Mouse (Mus musculus) embryonic facial prominence, embryonic 15.5 days (tissue): Measurements from ENCODE around the gene Pnrc1. TPM values are rescaled to one million over a fixed set of nuclear protein-coding genes. Genes with fewer than 3 reads are reported as not detected.
A peak's percentile ranks its signal among the peaks of the same experiment; 100 is the strongest.

Experiments used
- ATAC-seq: fragments of 200-750 bp; cut with Nextera tagmentation; 2 replicates; pipeline ENCODE4 v1.8.0; 2017; ENCODE audit warnings: low read depth, moderate TSS enrichment; ENCODE audit not compliant: insufficient number of reproducible peaks, low FRiP score, low TSS enrichment
- H3K27ac ChIP-seq: fragments of 300-500 bp; sonication (generic); replicated peaks from 2 replicates; pipeline ENCODE4 v1.5.1; 2015; ENCODE audit warnings: mild to moderate bottlenecking, inconsistent platforms
- H3K27me3 ChIP-seq: fragments of 300-500 bp; sonication (generic); 2 replicates; pipeline ENCODE4 v1.6.1; 2015; ENCODE audit warnings: inconsistent platforms
- H3K36me3 ChIP-seq: fragments of 300-500 bp; sonication (generic); 2 replicates; pipeline ENCODE4 v1.6.1; 2015; ENCODE audit warnings: mild to moderate bottlenecking, inconsistent platforms
- H3K4me1 ChIP-seq: fragments of 300-500 bp; sonication (generic); 2 replicates; pipeline ENCODE4 v1.6.1; 2015; ENCODE audit warnings: inconsistent platforms
- H3K4me2 ChIP-seq: fragments of 300-500 bp; sonication (generic); replicated peaks from 2 replicates; pipeline ENCODE4 v1.6.1; 2015; ENCODE audit warnings: mild to moderate bottlenecking, inconsistent platforms
- H3K4me3 ChIP-seq: fragments of 300-500 bp; sonication (generic); replicated peaks from 2 replicates; pipeline ENCODE4 v1.5.1; 2015; ENCODE audit warnings: mild to moderate bottlenecking, inconsistent platforms
- H3K9ac ChIP-seq: fragments of 300-500 bp; sonication (generic); 2 replicates; pipeline ENCODE4 v1.6.1; 2015; ENCODE audit warnings: inconsistent platforms
- H3K9me3 ChIP-seq: fragments of 300-500 bp; sonication (generic); replicated peaks from 2 replicates; pipeline ENCODE4 v1.6.1; 2016; ENCODE audit warnings: inconsistent platforms
- WGBS: fragments of 180-500 bp; shearing (Covaris S2); methylation state at CpG from one replicate; pipeline ENCODE4 v1.1.7; 2015; 5-methylcytosine and 5-hydroxymethylcytosine counted together
- polyA plus RNA-seq: library from polyadenylated mRNA; unstranded; fragments of >200 nt; fragmentation: Nextera tagmentation; extraction: Ambion mirVana; gene quantifications from 2 replicates; pipeline ENCODE4 v1.2.1, GENCODE M21; 2015

Pnrc1 gene
- polyA plus RNA-seq, 1 experiment from 2014 or later, result 116 TPM

DNA sequence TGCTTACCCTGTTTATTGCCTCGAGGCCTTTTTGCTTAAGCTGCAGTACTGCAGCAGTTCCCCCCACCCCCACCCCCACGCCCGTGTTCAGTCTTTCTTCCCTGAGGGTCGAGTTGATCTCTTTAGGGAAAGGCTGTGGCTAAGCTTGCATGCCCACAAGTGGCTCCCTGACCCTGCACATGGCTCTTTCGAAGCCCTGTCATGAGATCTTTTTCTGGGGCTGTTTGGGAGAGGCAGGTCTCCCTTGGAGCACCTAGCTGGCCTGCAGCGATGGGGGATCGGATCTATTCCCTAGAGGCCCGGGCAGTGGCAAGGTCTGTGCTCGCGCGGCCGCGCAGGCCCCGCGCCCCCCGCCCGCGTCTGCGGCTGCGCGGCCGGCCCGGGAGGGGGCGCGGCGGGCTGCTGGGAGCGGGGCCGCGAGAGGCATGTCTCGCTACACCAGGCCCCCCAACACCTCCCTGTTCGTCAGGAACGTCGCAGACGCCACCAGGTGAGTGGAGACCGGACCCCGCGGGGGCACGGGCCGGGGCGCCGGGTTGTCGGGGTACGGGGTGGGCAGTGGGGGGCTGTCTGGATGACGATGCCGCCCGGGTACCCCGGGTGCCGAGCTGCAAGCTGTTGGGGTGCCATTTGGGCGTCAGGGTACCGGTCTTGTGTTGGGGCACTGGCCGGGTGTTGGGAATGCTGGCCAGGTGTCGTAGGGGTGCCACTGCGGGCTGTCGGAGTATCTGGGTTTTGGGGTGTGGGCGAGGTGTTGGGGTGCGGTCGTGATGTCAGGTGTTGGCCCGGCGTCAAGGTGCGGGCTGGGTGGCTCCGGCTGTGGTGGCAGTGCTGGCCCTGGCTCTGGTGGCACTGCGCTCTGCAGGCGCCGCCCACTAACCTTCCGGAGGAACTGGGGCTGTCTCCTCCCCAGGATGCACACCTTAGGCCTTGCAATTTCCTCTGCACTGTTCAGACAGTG, 80.8 kb downstream of the Pnrc1 start, which contains the start of gene Srsf12:
Gene Srsf12 (plus strand): TSS at position 111 of the 961 bp plus-strand sequence.
- H3K27ac ChIP-seq, result peak within 1 kb of the TSS; percentile 68
- 2% methylated on average over 65 of the region's 65 CpGs for WGBS
- peak within 1 kb of the TSS; percentile 98 for H3K4me2 ChIP-seq
- peak; percentile 81 for ATAC-seq
- 0 out of 2 replicates have a peak, but pooled peaks cover 4% of the 10 kb centered on the region for H3K9me3 ChIP-seq
- peaks cover 11% of the 10 kb centered on the region for H3K4me1 ChIP-seq
- no peaks in the 10 kb centered on the region for H3K36me3 ChIP-seq
- H3K27me3 ChIP-seq, result no peaks in the 10 kb centered on the region
- peak within 1 kb of the TSS; percentile 74 for H3K4me3 ChIP-seq
- peak within 1 kb of the TSS; percentile 79 for H3K9ac ChIP-seq

- H3K36me3 ChIP-seq, result no peaks in the 10 kb centered on the region
Measured at GRCm38 (mm10) chr4:33207551-33207950, 82.4 kb downstream of the Pnrc1 start.

DNA sequence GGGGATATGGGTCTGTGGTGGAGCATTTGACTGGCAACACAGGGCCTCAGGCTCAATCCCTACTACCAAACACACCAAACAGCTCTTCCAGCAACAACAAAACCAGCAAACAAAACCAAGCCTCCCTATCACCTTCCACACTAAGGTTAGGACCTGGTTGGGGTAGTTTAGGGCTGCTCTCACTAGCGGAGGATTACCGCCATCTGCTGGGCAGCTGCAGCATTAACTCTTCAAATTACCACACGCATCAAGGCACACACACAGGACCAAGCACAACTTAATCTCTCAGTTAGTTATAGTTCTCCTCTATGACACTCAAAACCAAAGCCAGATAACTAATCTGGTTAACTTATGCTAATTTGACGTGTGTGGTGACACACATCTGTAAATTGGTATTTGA, 85.3 kb downstream of the Pnrc1 start:
- Histone ChIP-seq H3K4me2 (no peak overlapping the region), H3K36me3 (no peaks in the 10 kb centered on the region), H3K27ac (no peak overlapping the region), H3K9ac (no peak overlapping the region), H3K4me3 (no peak overlapping the region), H3K9me3 (no peaks in the 10 kb centered on the region), H3K4me1 (peaks cover 8% of the 10 kb centered on the region), H3K27me3 (no peaks in the 10 kb centered on the region)
- no peak for ATAC-seq
- WGBS, result 5% methylated on average over 4 of the region's 4 CpGs

More at GRCm38 (mm10) chr4:33207551-33207950, 82.4 kb downstream of the Pnrc1 start:
- Histone ChIP-seq H3K4me1 (peaks cover 11% of the 10 kb centered on the region), H3K27ac (no peak overlapping the region), H3K4me3 (no peak overlapping the region), H3K9ac (no peak overlapping the region), H3K9me3 (0 out of 2 replicates have a peak, but pooled peaks cover 4% of the 10 kb centered on the region), H3K27me3 (no peaks in the 10 kb centered on the region), H3K4me2 (no peak overlapping the region)
- 64% methylated on average over 2 of the region's 2 CpGs for WGBS
- ATAC-seq, result no peak

DNA sequence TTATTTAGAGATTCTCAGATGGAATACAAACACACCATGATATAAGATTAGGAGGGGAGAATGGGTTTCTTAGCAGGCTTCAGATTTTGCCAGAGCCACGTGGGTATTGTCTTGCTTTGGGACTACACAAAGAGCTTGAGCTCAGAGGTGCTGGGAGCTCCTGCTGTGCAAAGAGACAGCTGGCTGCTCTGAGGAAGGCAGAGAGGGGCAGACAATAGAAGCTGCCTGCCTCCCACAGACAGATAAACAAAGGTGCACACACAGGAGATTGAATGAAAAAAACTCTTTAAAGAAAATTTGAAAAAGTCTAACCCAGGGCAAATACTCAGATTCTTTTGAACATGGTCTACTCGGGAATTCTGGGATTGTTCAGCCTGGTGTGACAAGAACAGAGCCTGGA, 91.8 kb downstream of the Pnrc1 start:
- H3K4me1 ChIP-seq, result no peaks in the 10 kb centered on the region
- H3K4me3 ChIP-seq, result no peak overlapping the region
- 12% methylated on average over 2 of the region's 2 CpGs for WGBS
- no peaks in the 10 kb centered on the region for H3K9me3 ChIP-seq
- H3K27ac ChIP-seq, result no peak overlapping the region
- H3K27me3 ChIP-seq, result no peaks in the 10 kb centered on the region
- H3K9ac ChIP-seq, result no peak overlapping the region
- no peak overlapping the region for H3K4me2 ChIP-seq
- H3K36me3 ChIP-seq, result no peaks in the 10 kb centered on the region
- ATAC-seq, result no peak

Other genes with a start within 250 kb of the Pnrc1 start
- 0.35 and 1.0 TPM in 2 replicates for gene Gabrr2, start 227.2 kb downstream of the Pnrc1 start, polyA plus RNA-seq
- gene Gabrr1, start 157.6 kb downstream of the Pnrc1 start, polyA plus RNA-seq, result not detected in 2 replicates
- gene Pm20d2, start 100.4 kb downstream of the Pnrc1 start, polyA plus RNA-seq, result 2.5 TPM in 2 replicates
- gene Srsf12, start 81.2 kb downstream of the Pnrc1 start, polyA plus RNA-seq, result 13.5 and 15.3 TPM in 2 replicates
- 20.1 and 21.6 TPM in 2 replicates for gene Rngtt, start 20.1 kb upstream of the Pnrc1 start, polyA plus RNA-seq